Mouse (Mus musculus) intestine, embryonic 14.5 days (tissue): ENCODE results near the gene Btbd6. TPM values are rescaled to one million over a fixed set of nuclear protein-coding genes. Genes with fewer than 3 reads are reported as not detected.

Source experiments
- ATAC-seq: fragments of 200-750 bp; cut with Nextera tagmentation; replicated peaks from 2 replicates; pipeline ENCODE4 v1.8.0; 2017; ENCODE audit warnings: low read depth, moderate number of reproducible peaks, moderate TSS enrichment, moderate library complexity; ENCODE audit not compliant: low FRiP score, low TSS enrichment
- DNase-seq: peaks from one replicate; pipeline ENCODE4 v3.0.0-alpha.2; 2018; ENCODE audit warnings: low spot score
- H3K27ac ChIP-seq: fragments of 300-500 bp; sonication (generic); 2 replicates; pipeline ENCODE4 v1.5.1; 2014; ENCODE audit warnings: low read depth, mild to moderate bottlenecking, control low read depth
- H3K27me3 ChIP-seq: fragments of 300-500 bp; sonication (generic); replicated peaks from 2 replicates; pipeline ENCODE4 v1.6.1; 2014; ENCODE audit warnings: low read length, control low read depth; ENCODE audit not compliant: control insufficient read depth, insufficient read depth
- H3K36me3 ChIP-seq: fragments of 300-500 bp; sonication (generic); 2 replicates; pipeline ENCODE4 v1.6.1; 2014; ENCODE audit warnings: low read length, control low read depth; ENCODE audit not compliant: control insufficient read depth, insufficient read depth
- H3K4me1 ChIP-seq: fragments of 300-500 bp; sonication (generic); replicated peaks from 2 replicates; pipeline ENCODE4 v1.6.1; 2014; ENCODE audit warnings: low read length, control low read depth, mixed read lengths; ENCODE audit not compliant: control insufficient read depth, insufficient read depth
- H3K4me2 ChIP-seq: fragments of 300-500 bp; sonication (generic); 2 replicates; pipeline ENCODE4 v1.6.1; 2014; ENCODE audit warnings: low read length
- H3K4me3 ChIP-seq: fragments of 300-500 bp; sonication (generic); 2 replicates; pipeline ENCODE4 v1.5.1; 2014; ENCODE audit warnings: low read depth, low read length, control low read depth, mixed read lengths
- H3K9ac ChIP-seq: fragments of 300-500 bp; sonication (generic); 2 replicates; pipeline ENCODE4 v1.6.1; 2014; ENCODE audit warnings: mild to moderate bottlenecking, low read length
- H3K9me3 ChIP-seq: fragments of 300-500 bp; sonication (generic); 2 replicates; pipeline ENCODE4 v1.6.1; 2016; ENCODE audit warnings: low read length, control low read depth; ENCODE audit not compliant: control insufficient read depth
- WGBS: fragments of 180-500 bp; shearing (Covaris S2); extraction: QIAGEN DNeasy Blood & Tissue Kit; methylation state at CpG from one replicate; pipeline ENCODE4 v1.1.7; 2014; 5-methylcytosine and 5-hydroxymethylcytosine counted together
- polyA plus RNA-seq: library from polyadenylated mRNA; unstranded; fragments of >200 nt; fragmentation: Nextera tagmentation; extraction: Ambion mirVana; gene quantifications from 2 replicates; pipeline ENCODE4 v1.2.1, GENCODE M21; 2014

The Btbd6 gene
- polyA plus RNA-seq, 1 experiment from 2014 or later, result 21.7 TPM

DNA sequence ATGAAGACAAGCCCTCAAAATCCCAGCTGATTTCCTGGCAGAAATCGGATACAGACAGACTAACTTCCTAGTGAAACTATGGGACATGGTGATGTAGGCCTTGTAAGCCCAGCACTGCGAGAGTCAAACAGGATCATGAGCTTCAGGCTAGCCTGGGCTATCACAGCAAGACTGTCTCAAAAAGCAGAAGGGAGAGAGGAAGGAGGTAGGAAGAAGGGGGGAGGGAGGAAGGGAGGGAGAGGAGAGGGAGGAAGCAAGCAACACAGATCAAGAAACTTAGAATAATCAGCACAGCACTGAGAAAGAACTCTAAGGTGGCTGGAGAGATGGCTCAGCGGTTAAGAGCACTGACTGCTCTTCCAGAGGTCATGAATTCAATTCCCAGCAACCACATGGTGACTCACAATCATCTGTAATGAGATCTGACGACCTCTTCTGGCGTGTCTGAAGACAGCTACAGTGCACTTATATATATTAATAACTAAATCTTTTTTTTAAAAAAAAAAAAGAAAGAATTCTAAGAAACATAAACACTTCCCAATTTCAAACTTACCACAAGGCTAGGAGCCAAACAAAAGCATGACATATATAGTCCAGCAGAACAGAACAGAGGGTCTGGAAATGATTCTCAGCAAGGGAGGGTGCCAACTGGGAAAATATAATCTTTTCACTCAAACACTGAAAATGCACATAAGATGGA lies 14.6 kb downstream of the Btbd6 start:
- Histone ChIP-seq H3K9me3 (no peaks in the 10 kb centered on the region), H3K27ac (no peak overlapping the region), H3K27me3 (no peaks in the 10 kb centered on the region), H3K4me1 (no peaks in the 10 kb centered on the region), H3K9ac (no peak overlapping the region), H3K4me3 (no peak overlapping the region), H3K4me2 (no peak overlapping the region), H3K36me3 (peaks cover 41% of the 10 kb centered on the region)
- DNase-seq (no peak), ATAC-seq (no peak)
- WGBS, result 81% methylated on average over 5 of the region's 5 CpGs

DNA sequence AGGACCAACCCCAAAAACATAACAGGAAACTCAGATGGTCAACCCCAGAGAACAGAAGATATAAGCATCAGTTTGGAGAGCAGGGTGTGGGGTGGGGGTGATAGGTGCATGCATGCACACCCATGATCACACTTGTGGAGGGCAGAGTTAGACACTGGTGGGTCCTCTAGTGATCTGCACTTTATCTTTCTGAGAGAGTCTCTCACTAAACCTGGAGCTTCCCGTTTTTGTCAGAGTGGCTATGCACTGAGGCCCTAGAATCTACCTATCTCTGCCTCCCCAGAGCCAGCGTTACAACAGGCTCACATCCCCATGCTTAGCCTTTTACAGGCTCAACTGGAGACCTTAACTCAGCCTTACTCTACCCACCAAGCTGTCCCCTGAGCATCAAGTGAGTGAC lies 15.2 kb downstream of the Btbd6 start:
- Histone ChIP-seq H3K4me3 (no peak overlapping the region), H3K27me3 (no peaks in the 10 kb centered on the region), H3K4me1 (no peaks in the 10 kb centered on the region), H3K9ac (no peak overlapping the region), H3K36me3 (peaks cover 35% of the 10 kb centered on the region), H3K9me3 (no peaks in the 10 kb centered on the region), H3K4me2 (no peak overlapping the region), H3K27ac (no peak overlapping the region)
- ATAC-seq (no peak), DNase-seq (no peak)
- WGBS, result 93% methylated on average over 2 of the region's 2 CpGs

DNA sequence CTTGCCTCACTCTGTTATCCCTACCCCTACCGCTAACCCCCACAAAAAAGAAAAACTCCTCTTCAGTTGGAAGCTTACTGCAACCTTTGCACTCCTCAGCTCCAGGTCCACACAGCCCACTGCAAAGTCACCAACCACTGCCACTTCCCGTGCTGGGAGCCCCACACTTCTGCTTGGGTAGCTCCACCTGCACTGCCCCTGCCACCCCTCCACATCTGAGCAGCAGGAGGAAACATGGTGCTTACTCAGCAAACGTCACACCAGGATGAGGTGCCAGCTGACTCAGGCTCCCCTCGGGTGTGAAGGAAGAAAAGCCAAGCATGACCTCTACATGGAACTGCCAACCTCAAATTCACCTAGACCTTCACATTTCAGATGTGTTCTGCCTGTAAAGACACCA lies 17.9 kb downstream of the Btbd6 start:
- no peaks in the 10 kb centered on the region for H3K27me3 ChIP-seq
- no peak overlapping the region for H3K27ac ChIP-seq
- ATAC-seq (no peak), DNase-seq (no peak)
- H3K4me1 ChIP-seq, result peaks cover 11% of the 10 kb centered on the region
- 76% methylated on average over 4 of the region's 4 CpGs for WGBS
- no peak overlapping the region for H3K9ac ChIP-seq
- H3K9me3 ChIP-seq, result no peaks in the 10 kb centered on the region
- no peak overlapping the region for H3K4me3 ChIP-seq
- H3K4me2 ChIP-seq, result no peak overlapping the region
- H3K36me3 ChIP-seq, result peaks cover 17% of the 10 kb centered on the region

DNA sequence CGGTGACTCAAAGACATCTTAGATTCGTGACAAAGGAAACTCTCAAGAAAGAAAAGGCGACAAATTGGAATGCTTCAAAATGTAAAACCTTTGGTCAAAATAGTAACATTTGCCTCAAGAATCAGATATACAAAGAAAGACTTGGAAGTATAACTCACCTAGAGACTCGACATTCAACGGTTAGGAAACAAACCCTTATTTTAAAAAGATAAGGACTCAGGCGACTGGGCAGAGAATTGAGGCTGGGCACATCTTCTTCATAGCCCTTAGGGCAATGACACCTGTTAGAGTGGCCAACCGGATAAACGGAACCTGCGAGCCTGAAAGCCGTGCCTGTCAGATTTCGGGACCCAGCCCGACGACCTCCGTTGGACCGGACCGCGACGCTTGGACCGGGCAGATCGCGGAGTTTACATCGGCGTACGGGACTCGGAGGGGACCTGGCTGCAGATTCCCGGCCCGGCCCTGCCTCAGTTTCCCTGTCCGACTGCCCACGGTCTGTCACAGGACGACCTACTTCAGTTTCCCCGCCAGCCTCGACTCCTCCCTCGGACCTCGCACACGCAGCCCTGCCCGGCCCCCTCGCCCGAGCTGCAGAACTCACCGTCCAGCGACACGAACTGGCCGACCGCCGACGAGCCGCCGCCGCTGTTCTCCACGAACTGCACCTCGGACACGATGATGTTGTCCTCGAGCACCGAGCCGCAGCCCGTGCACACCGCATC lies 23.4 kb downstream of the Btbd6 start:
- Histone ChIP-seq H3K4me2 (peak overlapping the region; percentile 86), H3K27me3 (no peaks in the 10 kb centered on the region), H3K27ac (peak overlapping the region; percentile 95), H3K36me3 (no peaks in the 10 kb centered on the region), H3K4me3 (peak overlapping the region; percentile 91), H3K9me3 (no peaks in the 10 kb centered on the region), H3K4me1 (peaks cover 16% of the 10 kb centered on the region), H3K9ac (peak overlapping the region; percentile 88)
- peak; percentile 55 for DNase-seq
- ATAC-seq, result no peak; the same call in 1 of the 2 replicates
- WGBS, result 1% methylated on average over 56 of the region's 56 CpGs

DNA sequence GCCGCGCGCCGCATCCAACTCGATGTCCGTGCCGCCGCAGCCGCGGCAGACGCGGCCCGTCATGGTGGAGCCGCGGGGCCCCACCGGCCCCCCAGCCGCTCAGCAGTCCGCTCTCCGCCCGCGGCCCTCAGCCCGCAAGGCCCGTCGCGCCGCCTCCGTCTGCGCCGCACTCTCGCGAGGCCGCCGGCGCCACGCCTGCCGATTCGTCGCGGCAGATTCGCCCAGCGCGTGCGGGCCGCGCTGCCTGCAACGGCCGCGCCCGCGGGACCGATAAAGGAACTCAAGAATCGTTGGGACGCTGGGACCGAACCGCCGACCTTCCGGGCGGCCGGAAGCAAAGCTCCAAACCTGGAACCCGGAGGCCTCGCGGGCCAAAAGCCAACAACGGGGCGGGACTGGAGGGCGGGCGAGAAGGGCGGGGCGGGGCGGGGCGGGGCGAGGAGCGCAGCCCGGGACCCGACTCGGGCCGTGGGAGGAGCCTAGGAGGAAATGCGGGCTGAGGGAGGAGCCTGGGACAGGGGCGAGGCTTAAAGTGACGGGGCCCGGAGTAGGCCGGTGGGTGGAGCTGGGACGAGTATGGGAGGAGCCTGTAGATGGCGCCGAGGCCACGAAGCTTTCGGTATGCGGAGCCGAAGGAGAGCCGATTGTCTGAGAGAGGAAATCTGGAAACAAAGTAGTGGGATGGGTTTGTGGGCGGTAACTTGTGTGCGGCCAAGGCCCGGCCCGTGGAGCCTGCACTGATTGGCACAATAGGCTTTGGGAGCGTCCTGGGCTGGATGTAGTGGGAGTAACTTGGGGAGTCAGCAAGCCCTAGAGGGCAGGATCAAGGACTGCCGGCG lies 24.2 kb downstream of the Btbd6 start, which contains the start of gene Brf1:
Gene Brf1 (minus strand): TSS at position 411 of the 839 bp plus-strand sequence.
- H3K4me3 ChIP-seq, result peak within 1 kb of the TSS; percentile 91
- peak within 1 kb of the TSS; percentile 95 for H3K27ac ChIP-seq
- H3K4me1 ChIP-seq, result peaks cover 16% of the 10 kb centered on the region
- no peaks in the 10 kb centered on the region for H3K36me3 ChIP-seq
- H3K9me3 ChIP-seq, result no peaks in the 10 kb centered on the region
- peak within 1 kb of the TSS; percentile 86 for H3K4me2 ChIP-seq
- no peaks in the 10 kb centered on the region for H3K27me3 ChIP-seq
- peak; percentile 97 for ATAC-seq
- DNase-seq, result peak; percentile 97
- WGBS, result under 1% methylated on average over 93 of the region's 96 CpGs
- peak within 1 kb of the TSS; percentile 88 for H3K9ac ChIP-seq

DNA sequence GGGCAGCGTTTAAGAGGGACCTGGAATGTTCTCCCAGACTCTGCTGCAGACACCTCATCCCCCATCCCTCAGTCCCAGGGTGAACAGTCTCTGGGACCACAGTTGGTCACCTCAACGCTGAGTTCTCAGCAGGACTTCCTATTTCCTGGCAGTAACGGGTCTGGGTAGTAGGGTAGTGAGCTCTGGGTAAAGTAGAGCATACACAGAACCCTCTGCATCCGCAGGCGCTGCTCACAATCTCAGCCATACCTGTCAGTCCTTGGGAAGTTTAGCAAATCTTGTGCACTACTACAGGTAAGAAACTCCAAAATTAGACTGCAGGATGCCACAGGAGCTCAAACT lies 24.8 kb downstream of the Btbd6 start:
- ATAC-seq, result no peak
- WGBS, result 3% methylated on average over 5 of the region's 5 CpGs
- no peak for DNase-seq
- peak overlapping the region; percentile 31 for H3K4me3 ChIP-seq
- H3K4me1 ChIP-seq, result peaks cover 16% of the 10 kb centered on the region
- H3K27ac ChIP-seq, result peak overlapping the region; percentile 95
- no peaks in the 10 kb centered on the region for H3K27me3 ChIP-seq
- H3K36me3 ChIP-seq, result no peaks in the 10 kb centered on the region
- H3K9ac ChIP-seq, result peak overlapping the region; percentile 49
- no peaks in the 10 kb centered on the region for H3K9me3 ChIP-seq
- peak overlapping the region; percentile 54 for H3K4me2 ChIP-seq

- Histone ChIP-seq H3K36me3 (no peaks in the 10 kb centered on the region), H3K9me3 (no peaks in the 10 kb centered on the region), H3K9ac (no peak overlapping the region), H3K4me2 (no peak overlapping the region), H3K27ac (no peak overlapping the region), H3K27me3 (no peaks in the 10 kb centered on the region), H3K4me3 (no peak overlapping the region), H3K4me1 (peaks cover 16% of the 10 kb centered on the region)
- 40% methylated on average over 2 of the region's 2 CpGs for WGBS
- no peak for DNase-seq
- ATAC-seq, result no peak
Measured at GRCm38 (mm10) chr12:113002667-113003066, 26.4 kb downstream of the Btbd6 start.

GRCm38 (mm10) chr12:113004011-113004410 lies 27.7 kb downstream of the Btbd6 start:
- Histone ChIP-seq H3K4me2 (no peak overlapping the region), H3K36me3 (no peaks in the 10 kb centered on the region), H3K4me1 (peaks cover 7% of the 10 kb centered on the region), H3K4me3 (no peak overlapping the region), H3K27ac (no peak overlapping the region), H3K27me3 (no peaks in the 10 kb centered on the region), H3K9me3 (no peaks in the 10 kb centered on the region), H3K9ac (no peak overlapping the region)
- 82% methylated on average over 8 of the region's 8 CpGs for WGBS
- ATAC-seq, result no peak
- no peak for DNase-seq
